Mouse (Mus musculus): Measurements from ENCODE around the gene Faap24.

Gene Faap24

GRCm38 (mm10) chr7:35396542-35397168, at the start of gene Faap24, which contains the start of gene Cep89:
TSS of gene Faap24 (minus strand) at chr7:35396836.
TSS of gene Cep89 (plus strand) at chr7:35397035.
- peak; percentile 99 for DNase-seq (ENCODE audit: low spot score)

DNA sequence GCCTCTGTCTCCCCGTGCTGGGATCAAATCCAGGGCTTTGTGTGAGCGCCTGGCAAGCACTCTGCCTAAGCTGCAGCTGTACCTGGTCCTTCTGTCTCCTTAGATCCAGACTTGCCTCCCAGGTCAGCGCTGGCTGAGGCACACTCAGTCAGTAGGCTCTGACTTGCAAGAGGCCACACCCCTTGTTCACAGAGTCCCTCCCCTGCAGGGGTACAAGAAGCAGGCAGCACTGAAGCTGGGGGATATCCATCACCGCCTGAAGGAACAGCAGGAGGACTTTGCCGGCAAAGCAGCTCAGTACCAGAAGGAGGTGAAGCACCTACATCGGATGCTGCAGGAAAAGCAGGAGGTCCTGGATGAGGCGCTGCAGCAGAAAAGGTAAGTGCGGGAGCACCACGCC, 38.6 kb upstream of the Faap24 start:
- DNase-seq (ENCODE audit: low spot score), result no peak

- no peak for DNase-seq (ENCODE audit: low spot score)
Observed at GRCm38 (mm10) chr7:35428146-35428545, 31.5 kb upstream of the Faap24 start.

- DNase-seq (ENCODE audit: low spot score), result no peak
Observed at GRCm38 (mm10) chr7:35423071-35423470, 26.4 kb upstream of the Faap24 start.

DNA sequence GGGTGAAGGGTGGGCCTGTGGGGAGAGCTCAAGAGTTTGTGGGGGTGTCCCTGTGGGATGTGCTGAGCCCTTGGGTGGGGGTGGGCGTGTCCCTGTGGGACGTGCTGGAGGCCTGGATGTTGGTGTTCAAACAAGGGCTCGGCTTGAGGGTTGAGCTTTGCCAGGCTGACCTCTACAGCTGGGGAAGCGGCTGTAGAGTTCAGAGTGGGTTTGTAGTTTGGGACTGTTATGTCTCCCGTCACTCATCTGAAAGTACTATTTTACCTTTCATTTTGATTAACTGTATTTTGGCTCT, 20.0 kb upstream of the Faap24 start:
- DNase-seq (ENCODE audit: low spot score), result no peak

- DNase-seq (ENCODE audit: low spot score), result no peak
Observed at GRCm38 (mm10) chr7:35415801-35416653, 19.4 kb upstream of the Faap24 start.

DNA sequence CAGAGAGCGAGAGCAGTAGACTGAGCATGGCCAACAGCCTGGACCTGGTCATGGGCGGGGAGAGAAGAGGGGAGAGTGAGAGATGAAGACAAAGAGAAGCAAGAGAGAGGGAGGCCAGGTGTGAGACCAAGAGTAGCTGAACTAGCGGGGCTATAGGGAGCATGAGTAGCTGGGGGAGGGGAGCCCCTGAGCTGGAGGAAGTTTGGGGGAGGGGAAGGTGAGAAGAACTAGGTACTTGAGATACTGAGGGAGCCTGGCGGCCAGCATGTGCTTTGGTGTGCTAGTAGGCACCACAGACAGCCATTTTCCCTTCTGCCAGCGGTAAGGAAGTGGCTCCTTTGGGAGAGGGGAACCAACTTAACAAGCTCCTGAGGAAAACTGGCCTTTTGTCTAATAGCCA, 18.6 kb upstream of the Faap24 start:
- DNase-seq (ENCODE audit: low spot score), result no peak

- DNase-seq (ENCODE audit: low spot score), result no peak
Observed at GRCm38 (mm10) chr7:35401169-35401568, 4.5 kb upstream of the Faap24 start.

- no peak for DNase-seq (ENCODE audit: low spot score)
Observed at GRCm38 (mm10) chr7:35395734-35396456, 741 bp downstream of the Faap24 start.

- no peak for DNase-seq (ENCODE audit: low spot score)
Observed at GRCm38 (mm10) chr7:35392935-35393334, 3.7 kb downstream of the Faap24 start.

DNA sequence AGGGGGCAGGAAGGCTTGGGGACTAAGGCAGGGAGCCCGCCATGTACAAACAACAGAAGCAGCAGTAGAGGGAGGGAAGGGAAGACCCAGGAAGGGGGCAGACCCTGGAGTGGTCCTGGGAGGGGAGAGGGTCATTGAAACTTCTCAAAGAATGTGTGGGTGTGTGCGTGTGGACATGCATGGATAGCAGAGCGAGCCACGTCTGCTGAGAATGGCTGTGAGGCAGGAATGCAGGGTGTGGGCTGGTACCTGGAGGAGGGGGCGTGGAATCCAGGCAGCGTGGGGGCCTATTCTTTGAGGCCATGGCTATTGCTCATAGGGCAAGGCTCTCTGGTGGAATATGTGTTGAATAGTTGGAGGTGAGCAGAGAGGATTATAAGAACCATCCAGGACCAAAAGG, 7.9 kb downstream of the Faap24 start:
- DNase-seq (ENCODE audit: low spot score), result no peak

GRCm38 (mm10) chr7:35386525-35386952, 10.1 kb downstream of the Faap24 start:
- DNase-seq (ENCODE audit: low spot score), result no peak

DNA sequence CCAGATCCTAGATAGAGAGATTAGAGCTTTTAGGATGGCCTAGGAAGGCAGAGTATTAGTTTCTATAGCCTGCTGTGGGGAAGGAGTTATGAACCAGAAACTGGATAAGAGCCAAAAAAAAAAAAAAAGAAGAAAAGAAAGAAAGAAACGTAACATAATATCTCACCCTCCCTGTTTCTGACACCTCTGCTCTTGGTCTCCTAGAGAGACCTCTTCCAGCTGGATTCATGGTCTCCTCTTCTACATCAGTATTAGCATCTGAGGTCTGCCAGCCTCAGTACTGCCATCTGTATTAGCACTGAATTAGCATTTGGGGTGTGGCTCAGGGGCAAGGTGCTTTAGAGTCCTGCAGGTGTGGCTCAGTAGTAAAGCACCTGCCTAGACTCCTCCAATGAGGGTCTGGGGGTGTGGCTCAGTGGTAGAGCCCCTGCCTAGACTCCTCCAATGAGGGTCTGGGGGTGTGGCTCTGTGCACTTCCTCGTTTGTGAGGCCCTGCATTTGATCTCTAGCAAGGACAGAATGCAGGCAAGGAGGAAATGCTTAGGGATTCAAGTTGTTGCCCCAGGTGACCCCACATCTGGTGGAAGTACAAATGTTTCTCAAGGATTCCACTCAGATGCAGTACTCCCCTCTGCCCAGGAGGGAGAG, 13.8 kb downstream of the Faap24 start:
- no peak for DNase-seq (ENCODE audit: low spot score)

DNA sequence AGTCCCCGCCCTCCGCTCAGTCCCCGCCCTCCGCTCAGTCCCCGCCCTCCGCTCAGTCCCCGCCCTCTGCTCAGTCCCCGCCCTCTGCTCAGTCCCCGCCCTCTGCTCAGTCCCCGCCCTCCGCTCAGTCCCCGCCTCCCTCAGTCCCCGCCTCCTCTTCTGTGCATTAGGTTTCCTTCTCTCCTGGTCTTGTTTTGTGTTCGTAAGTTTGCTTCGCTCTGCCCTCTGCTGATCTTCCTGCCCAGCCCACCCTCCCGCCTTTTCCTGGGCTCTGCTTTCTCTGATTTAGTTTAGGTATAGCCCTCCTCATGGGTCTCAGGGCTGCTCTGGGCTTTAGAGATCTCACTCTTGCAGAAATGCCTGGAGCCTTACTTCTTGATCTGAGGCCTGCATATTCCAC, 14.8 kb downstream of the Faap24 start:
- no peak for DNase-seq (ENCODE audit: low spot score)

- DNase-seq (ENCODE audit: low spot score), result no peak
Observed at GRCm38 (mm10) chr7:35380351-35380750, 16.3 kb downstream of the Faap24 start.

GRCm38 (mm10) chr7:35379492-35380119, 17.0 kb downstream of the Faap24 start:
- no peak for DNase-seq (ENCODE audit: low spot score)

DNA sequence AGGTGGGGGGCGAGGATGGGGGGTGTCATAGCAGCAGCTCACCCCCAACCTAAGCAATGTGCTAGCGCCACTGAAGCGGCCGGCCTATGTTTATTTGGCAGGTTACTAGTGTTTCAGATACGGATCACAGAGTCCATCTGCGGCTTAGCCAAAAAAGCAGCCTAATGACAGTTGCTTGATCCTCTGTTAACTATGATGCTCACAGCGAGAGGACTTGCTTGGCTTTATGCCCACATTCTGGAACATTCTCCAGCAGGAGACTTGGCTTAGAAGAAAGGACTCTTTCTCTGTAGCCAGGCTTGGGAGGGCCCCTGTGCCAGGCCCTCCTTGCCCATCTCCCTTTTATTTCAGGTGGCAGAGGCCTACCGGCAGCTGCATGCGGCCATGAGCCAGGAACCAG, 20.0 kb downstream of the Faap24 start:
- DNase-seq (ENCODE audit: low spot score), result no peak

DNA sequence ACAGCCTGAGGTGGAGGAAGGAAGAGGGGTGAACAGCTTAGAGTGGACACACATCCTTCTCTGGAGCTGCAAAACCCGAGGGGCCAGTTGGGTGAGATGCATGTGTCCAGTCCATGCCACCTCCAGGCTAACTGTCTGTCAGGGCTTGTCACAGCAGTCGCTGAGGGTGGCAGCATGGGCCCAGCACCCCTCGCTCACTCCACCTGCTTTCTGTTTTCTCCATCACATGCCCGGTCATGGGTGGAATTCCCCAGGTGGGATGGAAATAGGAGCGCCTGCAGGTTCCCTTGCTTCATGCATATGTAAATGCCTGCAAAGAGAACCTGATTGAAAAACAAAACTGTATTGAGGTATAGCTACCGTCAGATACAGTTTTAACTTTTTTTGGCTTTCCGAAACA, 22.4 kb downstream of the Faap24 start:
- no peak for DNase-seq (ENCODE audit: low spot score)

DNA sequence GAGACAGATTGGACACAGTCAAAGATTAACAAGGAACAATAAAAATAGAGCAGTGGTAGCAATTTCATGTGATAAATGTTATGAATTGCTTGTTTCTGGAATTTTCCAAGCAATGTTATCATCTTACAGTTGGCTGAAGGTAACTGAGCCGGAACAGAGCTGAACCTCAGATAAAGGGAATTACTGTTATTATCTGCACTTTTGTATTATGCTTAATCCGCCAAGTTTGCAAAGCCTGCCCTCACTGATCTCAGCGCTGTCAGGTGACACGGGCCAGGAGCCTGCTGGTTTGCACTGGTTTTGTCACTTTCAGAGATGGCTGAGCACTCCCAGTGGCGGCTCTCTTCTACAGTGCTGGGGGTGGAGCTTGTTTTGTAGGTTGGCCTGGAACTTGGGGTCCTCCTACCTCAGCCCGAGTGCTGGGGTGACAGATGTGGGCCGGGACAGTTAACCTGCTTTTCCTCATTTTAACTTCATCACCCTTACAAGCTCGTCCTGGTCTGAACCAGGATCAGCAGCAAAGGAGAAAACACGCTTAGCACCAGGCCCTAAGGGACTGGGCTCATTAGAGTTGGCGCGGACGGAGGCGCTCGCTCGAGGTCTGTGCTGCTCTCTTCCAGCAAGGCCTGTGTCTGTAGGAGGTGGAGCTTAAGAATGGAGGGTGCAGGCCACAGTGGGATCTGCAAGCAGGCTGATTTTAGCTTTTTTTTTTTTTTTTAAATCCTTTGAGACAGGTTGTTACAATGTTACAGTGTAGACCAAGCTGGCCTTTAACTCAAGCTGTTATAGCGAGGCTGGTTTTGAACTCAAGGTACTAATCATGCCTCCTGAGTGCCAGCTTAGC, 23.3 kb downstream of the Faap24 start:
- DNase-seq (ENCODE audit: low spot score), result no peak

GRCm38 (mm10) chr7:35372483-35373017, 24.1 kb downstream of the Faap24 start:
- DNase-seq (ENCODE audit: low spot score), result no peak

- no peak for DNase-seq (ENCODE audit: low spot score)
Observed at GRCm38 (mm10) chr7:35371096-35371495, 25.5 kb downstream of the Faap24 start.

All from layer of hippocampus, adult 9-10 months (tissue).